Mouse (Mus musculus) kidney, adult 10 weeks (tissue): ENCODE results near the gene Cldn34c4. TPM values are rescaled to one million over a fixed set of nuclear protein-coding genes. Genes with fewer than 3 reads are reported as not detected.

Experiments used
- polyA plus RNA-seq: library from polyadenylated mRNA; stranded (reverse); fragments of 350-450 nt; fragmentation: Illumina TruSeq; extraction: RNeasy Lipid Tissue Mini Kit (QIAGEN cat#74804); gene quantifications from one replicate; pipeline ENCODE4 v1.2.3, GENCODE M21; 2014; ENCODE audit warnings: low read depth, low replicate concordance

Gene Cldn34c4
- not detected for polyA plus RNA-seq

DNA sequence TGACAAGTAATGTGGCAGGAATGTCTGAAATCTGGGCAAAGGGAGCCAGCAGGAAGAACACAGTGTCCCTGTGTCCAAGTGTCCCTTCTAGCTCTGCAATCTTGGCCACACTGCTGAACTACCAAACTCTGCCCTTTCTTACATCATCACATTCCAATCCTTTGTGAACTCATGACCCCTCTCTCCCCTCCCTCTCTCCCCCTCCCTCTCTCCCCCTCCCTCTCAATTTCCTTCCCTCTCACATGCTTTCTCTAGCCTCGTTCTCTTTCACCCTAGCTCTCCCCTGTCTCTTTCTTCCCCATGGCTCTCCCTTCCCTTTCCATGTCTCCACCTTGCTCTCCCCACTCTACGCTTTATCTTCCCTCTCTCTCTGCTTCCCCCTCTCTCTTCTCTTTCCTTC is at the start of gene Cldn34c4:
Gene Cldn34c4 (minus strand): TSS at position 101 of the 400 bp plus-strand sequence.

